Mouse (Mus musculus): ENCODE measurements around the gene Gas2. TPM values are rescaled to one million over a fixed set of nuclear protein-coding genes. Genes with fewer than 3 reads are reported as not detected.

The Gas2 gene
- polyA plus RNA-seq, 1 experiment, result 14.0 TPM

DNA sequence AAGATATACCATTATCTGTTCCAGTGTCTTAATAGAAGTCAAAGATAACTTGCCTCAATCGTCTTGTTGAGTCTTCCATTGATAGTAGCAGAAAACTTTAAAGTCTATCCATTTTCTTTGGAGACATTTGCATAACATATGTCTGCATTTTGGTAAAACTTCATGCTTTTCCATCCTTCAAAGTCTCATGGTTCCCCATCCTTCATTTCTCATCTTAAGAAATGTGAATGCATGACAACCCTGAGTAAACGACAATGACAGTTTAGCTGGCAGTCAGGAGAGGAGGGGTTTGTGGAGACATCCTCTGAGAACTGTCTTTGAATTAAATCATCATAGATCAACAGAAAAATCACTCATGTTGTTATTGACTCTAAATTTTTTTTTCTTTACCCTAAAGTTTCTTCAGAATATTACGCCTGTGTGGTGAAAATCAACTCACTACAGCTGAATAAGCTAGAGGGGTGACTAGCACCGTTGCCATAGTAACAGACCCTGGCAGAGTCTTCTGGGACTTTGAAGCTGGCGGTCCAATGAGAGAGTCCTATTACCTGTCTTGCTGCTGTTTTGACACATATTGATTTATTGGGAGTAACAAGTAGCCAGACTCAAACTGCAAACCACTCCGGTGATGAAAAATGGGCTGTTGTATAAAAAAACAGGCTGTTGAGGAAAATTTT is 99.0 kb downstream of the Gas2 start:
- H3ac ChIP-seq (ENCODE audit: control insufficient read depth, insufficient read length, low read depth), result no peak overlapping the region
- H3K79me3 ChIP-seq (ENCODE audit: low read depth), result no peaks in the 10 kb centered on the region
- TF ChIP-seq CTCF (IDR thresholded peaks at IDR 0.05; ENCODE audit: control insufficient read depth, insufficient read depth, insufficient read length), result no peak
- no peak for TF ChIP-seq FOSL1 (IDR thresholded peaks at IDR 0.05; ENCODE audit: insufficient read depth, low read length, poor library complexity, severe bottlenecking)
- TF ChIP-seq USF1 (IDR thresholded peaks at IDR 0.05; ENCODE audit: low read depth), result no peak
- no peak for TF ChIP-seq MYOG (IDR thresholded peaks at IDR 0.05; ENCODE audit: control insufficient read depth, extremely low read depth, insufficient read length)
- no peak for TF ChIP-seq MAX (IDR thresholded peaks at IDR 0.05)
- no peak for TF ChIP-seq MYOD1 (IDR thresholded peaks at IDR 0.05; ENCODE audit: control insufficient read depth, insufficient read length, low read depth)
- TF ChIP-seq CEBPB (IDR thresholded peaks at IDR 0.05; ENCODE audit: low read depth), result no peak
- H3K79me2 ChIP-seq (ENCODE audit: control insufficient read depth, insufficient read depth), result no peaks in the 10 kb centered on the region
- no peak overlapping the region for H3K4me3 ChIP-seq (ENCODE audit: insufficient read depth, poor library complexity, severe bottlenecking)
- no peaks in the 10 kb centered on the region for H3K27me3 ChIP-seq (ENCODE audit: control insufficient read depth, insufficient read depth, insufficient read length)
- peaks cover 3% of the 10 kb centered on the region for H3K36me3 ChIP-seq (ENCODE audit: control insufficient read depth, insufficient read depth)

DNA sequence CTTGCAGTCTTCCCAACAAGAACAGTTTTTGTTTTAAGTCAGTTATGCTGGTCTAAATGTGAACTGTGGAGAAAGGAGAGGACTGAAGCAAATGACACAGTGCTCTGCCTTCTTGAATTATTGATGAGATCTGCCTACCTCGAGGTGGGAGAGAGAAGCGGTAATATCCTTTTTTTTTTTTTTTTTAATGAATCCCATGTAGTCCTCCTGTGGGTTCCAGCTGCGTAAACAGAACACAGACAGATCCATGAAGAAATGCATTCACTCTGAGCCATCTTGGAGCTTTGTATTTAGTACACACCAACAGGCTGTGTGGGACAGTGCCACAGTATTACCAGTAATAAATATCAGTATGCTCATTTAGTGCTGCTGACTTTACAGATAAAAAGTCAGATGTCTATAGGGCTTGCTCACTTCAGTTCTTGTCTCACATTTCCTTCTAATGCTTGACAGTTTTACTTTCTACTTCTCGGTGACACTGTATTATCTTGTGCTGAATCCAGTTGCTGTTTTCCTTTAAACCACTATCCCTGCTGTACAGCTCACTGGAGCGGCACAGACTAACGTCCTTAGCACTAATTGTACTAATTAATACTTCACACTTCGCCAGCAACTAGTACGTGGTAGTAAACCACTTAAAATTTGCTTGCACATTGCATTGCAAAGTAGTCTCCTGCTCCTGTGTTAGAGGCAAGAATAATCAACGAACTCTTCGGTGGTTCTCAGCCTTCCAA is 100.6 kb downstream of the Gas2 start:
- H3K79me2 ChIP-seq (ENCODE audit: control insufficient read depth, insufficient read depth), result no peaks in the 10 kb centered on the region
- H3K36me3 ChIP-seq (ENCODE audit: control insufficient read depth, insufficient read depth), result no peaks in the 10 kb centered on the region
- no peak overlapping the region for H3K4me3 ChIP-seq (ENCODE audit: insufficient read depth, poor library complexity, severe bottlenecking)
- H3ac ChIP-seq (ENCODE audit: control insufficient read depth, insufficient read length, low read depth), result no peak overlapping the region
- H3K27me3 ChIP-seq (ENCODE audit: control insufficient read depth, insufficient read depth, insufficient read length), result no peaks in the 10 kb centered on the region
- TF ChIP-seq CEBPB (IDR thresholded peaks at IDR 0.05; ENCODE audit: low read depth) (no peak), MYOD1 (IDR thresholded peaks at IDR 0.05; ENCODE audit: control insufficient read depth, insufficient read length, low read depth) (no peak), MYOG (IDR thresholded peaks at IDR 0.05; ENCODE audit: control insufficient read depth, extremely low read depth, insufficient read length) (no peak), MAX (IDR thresholded peaks at IDR 0.05) (no peak), USF1 (IDR thresholded peaks at IDR 0.05; ENCODE audit: low read depth) (no peak), CTCF (IDR thresholded peaks at IDR 0.05; ENCODE audit: control insufficient read depth, insufficient read depth, insufficient read length) (no peak), FOSL1 (IDR thresholded peaks at IDR 0.05; ENCODE audit: insufficient read depth, low read length, poor library complexity, severe bottlenecking) (no peak)
- H3K79me3 ChIP-seq (ENCODE audit: low read depth), result no peaks in the 10 kb centered on the region

DNA sequence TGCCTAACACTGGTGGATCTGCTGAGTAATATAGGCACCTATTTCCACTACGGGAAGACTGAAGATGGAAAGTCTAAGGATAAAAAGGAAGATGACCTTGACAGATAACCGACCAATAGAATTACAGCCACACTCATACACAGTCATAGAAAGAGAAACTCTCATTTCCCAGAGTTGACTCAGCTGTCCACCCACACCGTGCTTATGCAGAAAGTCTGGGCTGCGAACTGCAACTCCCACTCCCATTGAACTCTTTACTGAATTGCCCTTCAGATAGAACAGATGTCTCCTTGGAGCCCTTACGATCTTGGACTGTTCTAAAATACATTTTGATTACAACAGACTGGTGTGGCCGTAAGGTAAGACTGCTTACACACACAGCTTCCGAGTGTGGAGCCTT is 102.9 kb downstream of the Gas2 start:
- Histone ChIP-seq H3K79me3 (ENCODE audit: low read depth) (no peaks in the 10 kb centered on the region), H3K27me3 (ENCODE audit: control insufficient read depth, insufficient read depth, insufficient read length) (no peaks in the 10 kb centered on the region), H3ac (ENCODE audit: control insufficient read depth, insufficient read length, low read depth) (no peak overlapping the region), H3K36me3 (ENCODE audit: control insufficient read depth, insufficient read depth) (no peaks in the 10 kb centered on the region), H3K79me2 (ENCODE audit: control insufficient read depth, insufficient read depth) (no peaks in the 10 kb centered on the region), H3K4me3 (ENCODE audit: insufficient read depth, poor library complexity, severe bottlenecking) (no peak overlapping the region)
- TF ChIP-seq MYOD1 (IDR thresholded peaks at IDR 0.05; ENCODE audit: control insufficient read depth, insufficient read length, low read depth), result peak; percentile 37
- no peak for TF ChIP-seq CTCF (IDR thresholded peaks at IDR 0.05; ENCODE audit: control insufficient read depth, insufficient read depth, insufficient read length)

GRCm38 (mm10) chr7:51967581-51967980 is 105.8 kb downstream of the Gas2 start:
- Histone ChIP-seq H3K36me3 (ENCODE audit: control insufficient read depth, insufficient read depth) (no peaks in the 10 kb centered on the region), H3K4me3 (ENCODE audit: insufficient read depth, poor library complexity, severe bottlenecking) (no peak overlapping the region), H3K27me3 (ENCODE audit: control insufficient read depth, insufficient read depth, insufficient read length) (no peaks in the 10 kb centered on the region), H3ac (ENCODE audit: control insufficient read depth, insufficient read length, low read depth) (no peak overlapping the region), H3K79me3 (ENCODE audit: low read depth) (no peaks in the 10 kb centered on the region), H3K79me2 (ENCODE audit: control insufficient read depth, insufficient read depth) (no peaks in the 10 kb centered on the region)
- no peak for TF ChIP-seq MYOD1 (IDR thresholded peaks at IDR 0.05; ENCODE audit: control insufficient read depth, insufficient read length, low read depth)
- TF ChIP-seq CEBPB (IDR thresholded peaks at IDR 0.05; ENCODE audit: low read depth), result no peak
- no peak for TF ChIP-seq CTCF (IDR thresholded peaks at IDR 0.05; ENCODE audit: control insufficient read depth, insufficient read depth, insufficient read length)
- TF ChIP-seq MAX (IDR thresholded peaks at IDR 0.05), result peak; percentile 38
- TF ChIP-seq USF1 (IDR thresholded peaks at IDR 0.05; ENCODE audit: low read depth), result peak; percentile 49

GRCm38 (mm10) chr7:51969379-51969778 is 107.6 kb downstream of the Gas2 start:
- no peak for TF ChIP-seq MAX (IDR thresholded peaks at IDR 0.05)
- TF ChIP-seq CEBPB (IDR thresholded peaks at IDR 0.05; ENCODE audit: low read depth), result no peak
- no peak for TF ChIP-seq FOSL1 (IDR thresholded peaks at IDR 0.05; ENCODE audit: insufficient read depth, low read length, poor library complexity, severe bottlenecking)
- TF ChIP-seq USF1 (IDR thresholded peaks at IDR 0.05; ENCODE audit: low read depth), result no peak
- no peak for TF ChIP-seq CTCF (IDR thresholded peaks at IDR 0.05; ENCODE audit: control insufficient read depth, insufficient read depth, insufficient read length)
- TF ChIP-seq MYOG (IDR thresholded peaks at IDR 0.05; ENCODE audit: control insufficient read depth, extremely low read depth, insufficient read length), result no peak
- TF ChIP-seq MYOD1 (IDR thresholded peaks at IDR 0.05; ENCODE audit: control insufficient read depth, insufficient read length, low read depth), result no peak
- Histone ChIP-seq H3K36me3 (ENCODE audit: control insufficient read depth, insufficient read depth) (no peaks in the 10 kb centered on the region), H3K27me3 (ENCODE audit: control insufficient read depth, insufficient read depth, insufficient read length) (no peaks in the 10 kb centered on the region), H3K79me3 (ENCODE audit: low read depth) (no peaks in the 10 kb centered on the region), H3ac (ENCODE audit: control insufficient read depth, insufficient read length, low read depth) (no peak overlapping the region), H3K4me3 (ENCODE audit: insufficient read depth, poor library complexity, severe bottlenecking) (no peak overlapping the region), H3K79me2 (ENCODE audit: control insufficient read depth, insufficient read depth) (no peaks in the 10 kb centered on the region)

All from C2C12 (cell line).